Mouse (Mus musculus) intestine, postnatal 0 days (tissue): ENCODE measurements at regions not wholly inside any gene's neighbourhood (a gene's known extent, or its start where the extent isn't known, plus 50 kb on each side); places are given as distances from the start of the nearest gene placed in this dataset.

Source experiments
- ATAC-seq: fragments of 200-750 bp; cut with Nextera tagmentation; 2 replicates; pipeline ENCODE4 v1.8.0; 2017; ENCODE audit warnings: mild to moderate bottlenecking, moderate TSS enrichment, moderate library complexity
- H3K27ac ChIP-seq: fragments of 300-500 bp; sonication (generic); 2 replicates; pipeline ENCODE4 v1.5.1; 2014; ENCODE audit warnings: mild to moderate bottlenecking, low read depth, low read length, moderate library complexity
- H3K27me3 ChIP-seq: fragments of 300-500 bp; sonication (generic); replicated peaks from 2 replicates; pipeline ENCODE4 v1.6.1; 2014; ENCODE audit warnings: low read length, mixed read lengths; ENCODE audit not compliant: control insufficient read depth, insufficient read depth
- H3K36me3 ChIP-seq: fragments of 300-500 bp; sonication (generic); 2 replicates; pipeline ENCODE4 v1.6.1; 2014; ENCODE audit warnings: mild to moderate bottlenecking, moderate library complexity; ENCODE audit not compliant: control insufficient read depth, insufficient read depth
- H3K4me1 ChIP-seq: fragments of 300-500 bp; sonication (generic); replicated peaks from 2 replicates; pipeline ENCODE4 v1.6.1; 2014; ENCODE audit warnings: antibody characterized with exemption, low read length, mixed read lengths; ENCODE audit not compliant: control insufficient read depth, insufficient read depth
- H3K4me2 ChIP-seq: fragments of 300-500 bp; sonication (generic); replicated peaks from 2 replicates; pipeline ENCODE4 v1.6.1; 2014; ENCODE audit warnings: low read depth, mild to moderate bottlenecking, moderate library complexity
- H3K4me3 ChIP-seq: fragments of 300-500 bp; sonication (generic); 2 replicates; pipeline ENCODE4 v1.5.1; 2014; ENCODE audit warnings: low read depth, low read length
- H3K9ac ChIP-seq: fragments of 300-500 bp; sonication (generic); 2 replicates; pipeline ENCODE4 v1.6.1; 2014; ENCODE audit warnings: mild to moderate bottlenecking, low read depth, low read length
- H3K9me3 ChIP-seq: fragments of 300-500 bp; sonication (generic); 2 replicates; pipeline ENCODE4 v1.6.1; 2016; ENCODE audit warnings: mixed run types; ENCODE audit not compliant: control insufficient read depth
- CTCF ChIP-seq: sonication (generic); IDR thresholded peaks from 2 replicates; pipeline ENCODE4 v1.5.1; 2016; ENCODE audit warnings: low read depth, mild to moderate bottlenecking, control low read depth, antibody characterized with exemption, moderate library complexity
- WGBS: fragments of 180-500 bp; shearing (Covaris S2); extraction: QIAGEN DNeasy Blood & Tissue Kit; methylation state at CpG from one replicate; pipeline ENCODE4 v1.1.7; 2014; 5-methylcytosine and 5-hydroxymethylcytosine counted together

GRCm38 (mm10) chr9:67165486-67165885, 116.3 kb upstream of the Tpm1 start:
- no peaks in the 10 kb centered on the region for H3K27me3 ChIP-seq
- H3K4me3 ChIP-seq, result no peak overlapping the region
- H3K9me3 ChIP-seq, result no peaks in the 10 kb centered on the region
- WGBS, result 78% methylated on average over 9 of the region's 9 CpGs
- H3K4me1 ChIP-seq, result no peaks in the 10 kb centered on the region
- ATAC-seq, result no peak
- H3K27ac ChIP-seq, result no peak overlapping the region
- no peak overlapping the region for H3K9ac ChIP-seq
- no peak overlapping the region for H3K4me2 ChIP-seq
- no peak for TF ChIP-seq CTCF
- no peaks in the 10 kb centered on the region for H3K36me3 ChIP-seq

GRCm38 (mm10) chr9:67163746-67164145, 114.5 kb upstream of the Tpm1 start:
- Histone ChIP-seq H3K4me1 (no peaks in the 10 kb centered on the region), H3K27ac (no peak overlapping the region), H3K36me3 (no peaks in the 10 kb centered on the region), H3K4me3 (no peak overlapping the region), H3K27me3 (no peaks in the 10 kb centered on the region), H3K9me3 (no peaks in the 10 kb centered on the region), H3K9ac (no peak overlapping the region), H3K4me2 (no peak overlapping the region)
- TF ChIP-seq CTCF, result no peak
- 44% methylated on average over 6 of the region's 6 CpGs for WGBS
- no peak for ATAC-seq

GRCm38 (mm10) chr9:67160785-67161455, 111.7 kb upstream of the Tpm1 start:
- Histone ChIP-seq H3K9ac (no peak overlapping the region), H3K27ac (no peak overlapping the region), H3K4me1 (no peaks in the 10 kb centered on the region), H3K9me3 (no peaks in the 10 kb centered on the region), H3K4me3 (no peak overlapping the region), H3K36me3 (no peaks in the 10 kb centered on the region), H3K4me2 (no peak overlapping the region), H3K27me3 (no peaks in the 10 kb centered on the region)
- no peak for TF ChIP-seq CTCF
- WGBS, result 85% methylated on average over 3 of the region's 3 CpGs
- ATAC-seq, result no peak

GRCm38 (mm10) chr9:67160350-67160749, 111.1 kb upstream of the Tpm1 start:
- Histone ChIP-seq H3K27me3 (no peaks in the 10 kb centered on the region), H3K9me3 (no peaks in the 10 kb centered on the region), H3K4me1 (no peaks in the 10 kb centered on the region), H3K9ac (no peak overlapping the region), H3K36me3 (no peaks in the 10 kb centered on the region), H3K27ac (no peak overlapping the region), H3K4me3 (no peak overlapping the region), H3K4me2 (no peak overlapping the region)
- ATAC-seq, result no peak
- 97% methylated on average over 5 of the region's 5 CpGs for WGBS
- TF ChIP-seq CTCF, result no peak

GRCm38 (mm10) chr9:67156590-67157259, 107.5 kb upstream of the Tpm1 start:
- TF ChIP-seq CTCF, result peak; percentile 92
- no peak for ATAC-seq
- Histone ChIP-seq H3K9me3 (no peaks in the 10 kb centered on the region), H3K4me2 (no peak overlapping the region), H3K27me3 (no peaks in the 10 kb centered on the region), H3K4me3 (no peak overlapping the region), H3K36me3 (no peaks in the 10 kb centered on the region), H3K4me1 (peaks cover 10% of the 10 kb centered on the region; the same call in 1 of the 2 replicates), H3K27ac (no peak overlapping the region), H3K9ac (no peak overlapping the region)
- WGBS, result 54% methylated on average over 3 of the region's 3 CpGs

GRCm38 (mm10) chr9:67154062-67154461, 104.9 kb upstream of the Tpm1 start:
- H3K4me2 ChIP-seq, result no peak overlapping the region
- no peak overlapping the region for H3K9ac ChIP-seq
- no peaks in the 10 kb centered on the region for H3K36me3 ChIP-seq
- H3K4me3 ChIP-seq, result no peak overlapping the region
- H3K9me3 ChIP-seq, result no peaks in the 10 kb centered on the region
- H3K4me1 ChIP-seq, result peaks cover 10% of the 10 kb centered on the region; the same call in 1 of the 2 replicates
- peak; percentile 48 for TF ChIP-seq CTCF
- 44% methylated on average over 6 of the region's 6 CpGs for WGBS
- no peaks in the 10 kb centered on the region for H3K27me3 ChIP-seq
- ATAC-seq, result no peak
- no peak overlapping the region for H3K27ac ChIP-seq
